Mouse (Mus musculus) cerebellum, adult (tissue): ENCODE results near the gene Fbxo34.
A peak's percentile ranks its signal among the peaks of the same experiment; 100 is the strongest.

ENCODE experiments used
- ATAC-seq: cut with Nextera tagmentation; 2 replicates; pipeline ENCODE4 v1.9.2; 2017; ENCODE audit warnings: mild to moderate bottlenecking, moderate library complexity, mixed read lengths; ENCODE audit not compliant: insufficient number of reproducible peaks, low FRiP score, low TSS enrichment

The Fbxo34 gene

GRCm38 (mm10) chr14:47472359-47472742 is 22.1 kb downstream of the Fbxo34 start:
- ATAC-seq, result peak; percentile 94

GRCm38 (mm10) chr14:47472743-47473546 is 22.7 kb downstream of the Fbxo34 start:
- peak; percentile 57 for ATAC-seq

GRCm38 (mm10) chr14:47473891-47474290 is 23.7 kb downstream of the Fbxo34 start:
- no peak for ATAC-seq

- no peak for ATAC-seq
Measured at GRCm38 (mm10) chr14:47474571-47475254, 24.5 kb downstream of the Fbxo34 start.

GRCm38 (mm10) chr14:47476266-47476665 is 26.0 kb downstream of the Fbxo34 start:
- no peak for ATAC-seq

- ATAC-seq, result no peak
Measured at GRCm38 (mm10) chr14:47477711-47478110, 27.5 kb downstream of the Fbxo34 start.

- ATAC-seq, result peak; percentile 53; the same call in 1 of the 2 replicates
Measured at GRCm38 (mm10) chr14:47482200-47482599, 32.0 kb downstream of the Fbxo34 start.

GRCm38 (mm10) chr14:47483099-47483498 is 32.9 kb downstream of the Fbxo34 start:
- ATAC-seq, result no peak

- ATAC-seq, result no peak
Measured at GRCm38 (mm10) chr14:47488732-47489131, 38.5 kb downstream of the Fbxo34 start.

GRCm38 (mm10) chr14:47489310-47490097 is 39.3 kb downstream of the Fbxo34 start:
- no peak for ATAC-seq

GRCm38 (mm10) chr14:47490732-47491131 is 40.5 kb downstream of the Fbxo34 start:
- no peak for ATAC-seq

GRCm38 (mm10) chr14:47493592-47494361 is 43.6 kb downstream of the Fbxo34 start:
- no peak for ATAC-seq

- ATAC-seq, result no peak
Measured at GRCm38 (mm10) chr14:47495951-47496350, 45.7 kb downstream of the Fbxo34 start.

GRCm38 (mm10) chr14:47497166-47497565 is 46.9 kb downstream of the Fbxo34 start:
- no peak for ATAC-seq

- ATAC-seq, result no peak
Measured at GRCm38 (mm10) chr14:47498632-47499031, 48.4 kb downstream of the Fbxo34 start.

- ATAC-seq, result no peak
Measured at GRCm38 (mm10) chr14:47504036-47504435, 53.8 kb downstream of the Fbxo34 start.

GRCm38 (mm10) chr14:47506676-47507075 is 56.5 kb downstream of the Fbxo34 start:
- no peak for ATAC-seq

- ATAC-seq, result no peak
Measured at GRCm38 (mm10) chr14:47508035-47508434, 57.8 kb downstream of the Fbxo34 start.

GRCm38 (mm10) chr14:47510244-47510643 is 60.0 kb downstream of the Fbxo34 start:
- ATAC-seq, result no peak

- ATAC-seq, result no peak
Measured at GRCm38 (mm10) chr14:47513606-47514005, 63.4 kb downstream of the Fbxo34 start.
